Mouse (Mus musculus) frontal cortex, adult 2 months (tissue): Measurements from ENCODE around the gene Marveld1. TPM values are rescaled to one million over a fixed set of nuclear protein-coding genes. Genes with fewer than 3 reads are reported as not detected.

Experiments
- DNase-seq, 2 experiments: peaks; one replicate each; pipeline ENCODE4 v3.0.0; 2022; ENCODE audit warnings: low spot score in 1 of 2; ENCODE audit errors: extremely low spot score in 1 of 2
- polyA plus RNA-seq: library from polyadenylated mRNA; depleted of rRNA; stranded (reverse); fragments of >200 nt; gene quantifications from 2 replicates; pipeline ENCODE4 v1.2.3, GENCODE M21; 2012; rRNA removed

Gene Marveld1
- polyA plus RNA-seq, result 14.4 and 17.2 TPM in 2 replicates

GRCm38 (mm10) chr19:42147170-42147768 lies at the start of gene Marveld1:
Marveld1 (plus strand) TSS chr19:42147400.
- DNase-seq, result no peak

GRCm38 (mm10) chr19:42099406-42099805 lies 47.8 kb upstream of the Marveld1 start:
- no peak for DNase-seq

GRCm38 (mm10) chr19:42104681-42105080 lies 42.5 kb upstream of the Marveld1 start:
- DNase-seq, result no peak

- DNase-seq, result no peak
Observed at GRCm38 (mm10) chr19:42115783-42116335, 31.3 kb upstream of the Marveld1 start.

GRCm38 (mm10) chr19:42118142-42118541 lies 29.1 kb upstream of the Marveld1 start:
- DNase-seq, result no peak

GRCm38 (mm10) chr19:42118596-42118995 lies 28.6 kb upstream of the Marveld1 start:
- DNase-seq, result no peak

GRCm38 (mm10) chr19:42120451-42120850 lies 26.7 kb upstream of the Marveld1 start:
- DNase-seq, result no peak

- no peak for DNase-seq
Observed at GRCm38 (mm10) chr19:42124684-42125083, 22.5 kb upstream of the Marveld1 start.

- DNase-seq, result no peak
Observed at GRCm38 (mm10) chr19:42125501-42126218, 21.5 kb upstream of the Marveld1 start.

- DNase-seq, result no peak
Observed at GRCm38 (mm10) chr19:42126219-42126605, 21.0 kb upstream of the Marveld1 start.

GRCm38 (mm10) chr19:42127024-42127423 lies 20.2 kb upstream of the Marveld1 start:
- no peak for DNase-seq

GRCm38 (mm10) chr19:42128052-42128740 lies 19.0 kb upstream of the Marveld1 start:
- no peak for DNase-seq

GRCm38 (mm10) chr19:42128787-42129508 lies 18.3 kb upstream of the Marveld1 start, which contains the start of gene Avpi1:
Avpi1 (minus strand) TSS chr19:42129059.
- DNase-seq, result peak; percentile 98 to 99

GRCm38 (mm10) chr19:42129509-42130293 lies 17.5 kb upstream of the Marveld1 start:
- DNase-seq, result peak in 1 of 2 experiments; percentile 63

GRCm38 (mm10) chr19:42130294-42130606 lies 16.9 kb upstream of the Marveld1 start:
- no peak for DNase-seq

GRCm38 (mm10) chr19:42131101-42131500 lies 16.1 kb upstream of the Marveld1 start:
- DNase-seq, result no peak

- DNase-seq, result no peak
Observed at GRCm38 (mm10) chr19:42135070-42135469, 12.1 kb upstream of the Marveld1 start.

GRCm38 (mm10) chr19:42136126-42136525 lies 11.1 kb upstream of the Marveld1 start:
- no peak for DNase-seq

GRCm38 (mm10) chr19:42137167-42137672 lies 10.0 kb upstream of the Marveld1 start:
- DNase-seq, result no peak
